Mouse (Mus musculus) heart, postnatal 0 days (tissue): Measurements from ENCODE around the gene Ankrd27. TPM values are rescaled to one million over a fixed set of nuclear protein-coding genes. Genes with fewer than 3 reads are reported as not detected.
"Not testable (repeated sequence)": the region's sequence is repeated elsewhere in the genome, so short reads cannot be mapped to it uniquely, and the experiment has no call there.

Source experiments
- ATAC-seq: fragments of 200-750 bp; cut with Nextera tagmentation; 2 replicates; pipeline ENCODE4 v1.8.0; 2017; ENCODE audit warnings: low read depth, moderate number of reproducible peaks, moderate library complexity; ENCODE audit not compliant: insufficient read depth
- DNase-seq: peaks from one replicate; pipeline ENCODE4 v3.0.0-alpha.2; 2016; ENCODE audit warnings: low spot score
- H3K27ac ChIP-seq: fragments of 300-500 bp; sonication (generic); 2 replicates; pipeline ENCODE4 v1.5.1; 2014; ENCODE audit warnings: low read depth, mild to moderate bottlenecking
- H3K27me3 ChIP-seq: fragments of 300-500 bp; sonication (generic); 2 replicates; pipeline ENCODE4 v1.6.1; 2014; ENCODE audit warnings: low read length, mixed read lengths; ENCODE audit not compliant: control insufficient read depth, insufficient read depth
- H3K36me3 ChIP-seq: fragments of 300-500 bp; sonication (generic); replicated peaks from 2 replicates; pipeline ENCODE4 v1.6.1; 2014; ENCODE audit warnings: low read length, mixed read lengths; ENCODE audit not compliant: control insufficient read depth, insufficient read depth
- H3K4me1 ChIP-seq: fragments of 300-500 bp; sonication (generic); 2 replicates; pipeline ENCODE4 v1.6.1; 2014; ENCODE audit warnings: antibody characterized with exemption; ENCODE audit not compliant: control insufficient read depth, insufficient read depth
- H3K4me2 ChIP-seq: fragments of 300-500 bp; sonication (generic); 2 replicates; pipeline ENCODE4 v1.6.1; 2014; ENCODE audit warnings: low read depth, mild to moderate bottlenecking, low read length, moderate library complexity
- H3K4me3 ChIP-seq: fragments of 300-500 bp; sonication (generic); 2 replicates; pipeline ENCODE4 v1.5.1; 2014; ENCODE audit warnings: low read depth, low read length
- H3K9ac ChIP-seq: fragments of 300-500 bp; sonication (generic); replicated peaks from 2 replicates; pipeline ENCODE4 v1.6.1; 2014; ENCODE audit warnings: low read depth, low read length, mixed read lengths
- H3K9me3 ChIP-seq: fragments of 300-500 bp; sonication (generic); replicated peaks from 2 replicates; pipeline ENCODE4 v1.6.1; 2016; ENCODE audit warnings: low read length; ENCODE audit not compliant: control insufficient read depth
- CTCF ChIP-seq: IDR thresholded peaks from 2 replicates; pipeline ENCODE4 v1.5.1; 2016; ENCODE audit warnings: antibody characterized with exemption, control low read depth, low read depth
- EP300 ChIP-seq: IDR thresholded peaks from 2 replicates; pipeline ENCODE4 v1.6.1; 2016; ENCODE audit warnings: antibody characterized with exemption, low read depth
- WGBS: fragments of 180-500 bp; shearing (Covaris S2); extraction: QIAGEN DNeasy Blood & Tissue Kit; methylation state at CpG from one replicate; pipeline ENCODE4 v1.1.7; 2014; 5-methylcytosine and 5-hydroxymethylcytosine counted together
- polyA plus RNA-seq: library from polyadenylated mRNA; unstranded; fragments of >200 nt; fragmentation: Nextera tagmentation; extraction: Ambion mirVana; gene quantifications from 2 replicates; pipeline ENCODE4 v1.2.1, GENCODE M21; 2015
- total RNA-seq: library from RNA; depleted of rRNA; stranded (reverse); fragments of >200 nt; gene quantifications from 2 replicates; pipeline ENCODE4 v1.2.3, GENCODE M21; 2014; ENCODE audit warnings: low replicate concordance

Gene Ankrd27
- total and polyA plus RNA-seq, 2 experiments from 2014 or later: 8.9 to 19.3 TPM

DNA sequence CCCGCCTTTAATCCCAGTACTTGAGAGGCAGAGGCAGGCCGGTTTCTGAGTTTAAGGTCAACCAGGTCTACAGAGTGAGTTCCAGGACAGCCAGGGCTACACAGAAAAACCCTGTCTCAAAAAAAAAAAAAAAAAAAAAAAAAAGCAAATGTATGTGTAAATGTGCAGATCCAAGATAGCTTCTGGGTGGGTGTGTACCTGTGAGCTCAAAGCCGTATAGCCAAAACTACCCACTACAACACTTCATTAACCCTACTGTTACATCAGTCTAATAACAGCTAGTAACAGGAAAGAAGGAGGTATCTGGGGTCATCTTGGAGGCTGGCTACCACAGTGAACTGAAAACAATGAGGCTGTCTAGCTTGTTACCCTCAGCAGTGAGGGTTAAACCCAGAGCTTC is 26.2 kb upstream of the Ankrd27 start:
- TF ChIP-seq EP300: no peak
- TF ChIP-seq CTCF: no peak
- 85% methylated on average over 3 of the region's 3 CpGs for WGBS
- H3K4me1 ChIP-seq: peaks cover 8% of the 10 kb centered on the region
- H3K27me3 ChIP-seq: no peaks in the 10 kb centered on the region
- no peak overlapping the region for H3K4me2 ChIP-seq
- H3K27ac ChIP-seq: no peak overlapping the region
- H3K4me3 ChIP-seq: no peak overlapping the region
- H3K36me3 ChIP-seq: no peaks in the 10 kb centered on the region
- no peak overlapping the region for H3K9ac ChIP-seq
- H3K9me3 ChIP-seq: no peaks in the 10 kb centered on the region
- ATAC-seq (no peak), DNase-seq (no peak)

DNA sequence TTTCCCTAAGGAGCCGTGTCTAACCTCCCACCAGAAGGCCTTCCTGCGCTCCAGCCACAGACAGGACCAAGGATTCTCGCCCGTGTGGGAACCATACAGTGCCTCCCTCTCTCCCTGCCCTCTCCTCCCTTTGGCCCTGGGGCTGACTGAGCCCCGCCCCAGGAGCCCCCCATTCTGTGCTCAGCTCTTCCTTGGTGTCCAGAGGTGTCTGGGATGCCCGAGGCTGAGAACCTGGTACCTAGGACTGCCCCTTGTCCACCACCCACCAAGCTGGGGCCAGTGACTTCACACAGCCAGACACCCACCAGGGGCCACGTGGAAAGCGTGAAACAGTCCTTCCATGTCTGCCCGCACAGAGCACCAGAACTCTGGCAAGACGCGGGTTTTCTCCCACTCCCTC is 23.0 kb upstream of the Ankrd27 start:
- 52% methylated on average over 11 of the region's 11 CpGs for WGBS
- no peak for DNase-seq
- no peak overlapping the region for H3K4me2 ChIP-seq
- no peaks in the 10 kb centered on the region for H3K27me3 ChIP-seq
- no peaks in the 10 kb centered on the region for H3K4me1 ChIP-seq
- H3K9me3 ChIP-seq: no peaks in the 10 kb centered on the region
- H3K9ac ChIP-seq: no peak overlapping the region
- no peak overlapping the region for H3K27ac ChIP-seq
- TF ChIP-seq EP300 (no peak), CTCF (no peak)
- no peak for ATAC-seq
- H3K36me3 ChIP-seq: no peaks in the 10 kb centered on the region
- no peak overlapping the region for H3K4me3 ChIP-seq

DNA sequence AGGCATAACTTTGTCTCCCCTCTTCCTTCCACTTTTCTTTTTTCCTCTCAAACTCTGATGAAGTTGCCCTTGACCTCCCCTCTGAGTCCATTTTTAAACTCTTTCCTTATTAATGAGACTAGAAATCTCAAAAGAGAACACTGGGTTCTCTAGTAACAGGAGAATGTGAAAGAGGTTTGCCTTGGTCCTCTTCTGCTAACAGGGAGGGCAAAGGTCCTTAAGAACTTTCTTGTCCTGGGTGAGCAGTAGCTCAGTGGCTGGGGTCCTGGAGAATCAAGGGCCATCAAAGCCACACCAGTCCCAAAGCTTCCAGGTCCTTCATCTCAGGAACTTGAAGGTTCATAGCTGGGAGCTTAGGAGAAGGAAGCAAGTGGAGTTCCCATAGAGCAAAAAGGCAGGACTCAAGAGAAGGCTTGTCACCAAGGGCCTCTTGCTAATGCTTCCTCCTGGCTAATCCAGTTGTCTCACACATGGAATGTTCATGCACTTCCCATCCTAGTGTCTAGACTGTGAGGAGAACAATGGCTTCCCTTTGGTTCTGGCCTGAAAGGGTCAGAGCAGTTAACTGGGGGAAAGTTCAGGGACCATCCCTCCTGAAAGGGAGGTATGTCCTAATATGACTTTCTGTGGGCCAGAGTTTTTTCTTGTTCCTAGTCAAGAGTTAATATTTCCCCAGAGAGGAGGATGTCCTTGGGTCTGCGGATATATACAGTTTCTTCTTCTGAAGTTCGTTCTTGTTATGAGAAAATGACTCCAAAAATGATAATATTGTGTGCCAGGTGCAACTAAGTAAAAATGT is 21.8 kb upstream of the Ankrd27 start:
- DNase-seq (no peak), ATAC-seq (no peak)
- H3K9ac ChIP-seq: no peak overlapping the region
- H3K27me3 ChIP-seq: no peaks in the 10 kb centered on the region
- H3K36me3 ChIP-seq: no peaks in the 10 kb centered on the region
- 83% methylated on average over 2 of the region's 2 CpGs for WGBS
- H3K4me3 ChIP-seq: no peak overlapping the region
- H3K9me3 ChIP-seq: no peaks in the 10 kb centered on the region
- no peak overlapping the region for H3K27ac ChIP-seq
- TF ChIP-seq EP300 (no peak), CTCF (no peak)
- no peaks in the 10 kb centered on the region for H3K4me1 ChIP-seq
- H3K4me2 ChIP-seq: no peak overlapping the region

DNA sequence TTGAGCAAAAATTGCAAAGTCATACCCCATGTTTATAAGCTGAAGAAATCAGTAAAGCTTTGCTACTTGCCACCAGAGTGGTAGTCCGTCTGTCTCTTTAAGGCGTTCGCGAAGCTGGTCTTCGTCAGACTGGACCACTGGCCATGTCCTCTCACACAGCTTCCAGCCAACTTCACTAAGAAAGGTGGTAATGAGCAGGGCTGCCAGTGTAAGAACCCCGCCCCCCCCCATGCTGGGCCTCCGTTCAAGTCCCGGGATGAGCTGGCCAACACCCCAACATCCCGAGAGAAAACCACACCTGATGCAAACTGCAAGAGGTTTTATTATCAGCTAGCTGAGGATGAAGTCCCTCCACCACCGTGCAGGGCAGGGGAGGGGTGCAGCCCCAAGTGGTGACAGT is 21.2 kb upstream of the Ankrd27 start:
- H3K27ac ChIP-seq, H3K4me1 ChIP-seq, H3K4me2 ChIP-seq, H3K9ac ChIP-seq, H3K4me3 ChIP-seq, H3K27me3 ChIP-seq, H3K9me3 ChIP-seq, ATAC-seq, H3K36me3 ChIP-seq, DNase-seq: not testable (repeated sequence)
- 68% methylated on average over 10 of the region's 10 CpGs for WGBS

DNA sequence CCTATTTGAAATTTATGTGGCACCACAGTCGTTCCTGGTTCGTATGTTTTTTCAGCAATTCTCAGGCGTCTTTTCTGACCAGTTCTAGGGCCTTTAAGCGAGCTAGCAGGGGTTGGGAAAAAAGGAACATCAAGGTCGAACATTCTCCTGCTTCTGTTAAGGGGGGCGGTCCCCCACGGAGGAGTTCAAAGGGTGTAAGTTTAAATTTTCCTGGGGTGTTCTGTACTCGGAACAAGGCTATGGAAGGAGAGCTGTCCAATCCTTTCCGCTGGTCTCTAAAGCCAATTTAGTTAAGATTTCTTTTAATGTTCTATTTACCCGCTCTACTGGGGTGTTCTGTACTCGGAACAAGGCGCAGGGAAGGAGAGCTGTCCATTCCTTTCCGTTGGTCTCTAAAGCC is 20.1 kb upstream of the Ankrd27 start:
- H3K9ac ChIP-seq, H3K27me3 ChIP-seq, ATAC-seq, H3K36me3 ChIP-seq, H3K4me1 ChIP-seq, DNase-seq, H3K4me2 ChIP-seq, H3K27ac ChIP-seq, H3K9me3 ChIP-seq, H3K4me3 ChIP-seq: not testable (repeated sequence)
- 81% methylated on average over 13 of the region's 13 CpGs for WGBS

DNA sequence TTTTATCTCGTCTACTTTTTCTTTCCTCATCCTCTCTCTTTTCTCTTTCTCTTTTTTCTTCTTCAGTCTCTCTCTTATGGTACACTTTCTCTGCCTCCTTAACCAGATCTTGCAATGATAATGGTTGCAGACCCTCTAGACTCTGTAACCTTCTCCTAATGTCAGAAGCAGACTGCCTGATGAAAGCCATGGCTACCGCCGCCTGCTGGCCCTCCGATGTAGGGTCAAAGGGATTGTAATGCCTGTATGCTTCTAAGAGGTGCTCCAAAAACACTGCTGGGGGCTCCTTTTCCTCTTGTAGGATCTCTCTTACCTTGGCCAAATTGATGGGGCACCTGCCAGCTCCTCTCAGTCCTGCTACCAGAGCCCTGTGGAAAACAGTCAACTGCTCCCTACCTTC is 16.3 kb upstream of the Ankrd27 start:
- 83% methylated on average over 4 of the region's 4 CpGs for WGBS
- not testable (repeated sequence) for H3K4me1 ChIP-seq, DNase-seq, ATAC-seq, H3K27me3 ChIP-seq, H3K36me3 ChIP-seq, H3K4me3 ChIP-seq, H3K9me3 ChIP-seq, H3K27ac ChIP-seq, H3K9ac ChIP-seq, H3K4me2 ChIP-seq
